Mouse (Mus musculus) embryonic fibroblast, embryonic 13.5 days (primary cell): ENCODE measurements at regions not wholly inside any gene's neighbourhood (a gene's known extent, or its start where the extent isn't known, plus 50 kb on each side); places are given as distances from the start of the nearest gene placed in this dataset.

Experiments
- H3K27ac ChIP-seq: 2 replicates; pipeline ENCODE4 v1.5.1; 2012; ENCODE audit warnings: low read length, control low read depth, inconsistent platforms; ENCODE audit not compliant: insufficient read depth
- H3K4me1 ChIP-seq: 2 replicates; pipeline ENCODE4 v1.6.1; 2011; ENCODE audit warnings: low read length; ENCODE audit not compliant: control insufficient read depth, insufficient read depth
- H3K4me3 ChIP-seq: 2 replicates; pipeline ENCODE4 v1.5.1; 2011; ENCODE audit warnings: mild to moderate bottlenecking, control low read depth, low read length; ENCODE audit not compliant: insufficient read depth
- CTCF ChIP-seq: IDR thresholded peaks from 2 replicates; pipeline ENCODE4 v1.5.1; 2011; ENCODE audit warnings: mild to moderate bottlenecking, control low read depth, low read length, moderate library complexity, borderline replicate concordance; ENCODE audit not compliant: insufficient read depth
- POLR2A ChIP-seq: IDR thresholded peaks from 2 replicates; pipeline ENCODE4 v1.6.1; 2011; ENCODE audit warnings: low read depth, mild to moderate bottlenecking, control low read depth, low read length, moderate library complexity

DNA sequence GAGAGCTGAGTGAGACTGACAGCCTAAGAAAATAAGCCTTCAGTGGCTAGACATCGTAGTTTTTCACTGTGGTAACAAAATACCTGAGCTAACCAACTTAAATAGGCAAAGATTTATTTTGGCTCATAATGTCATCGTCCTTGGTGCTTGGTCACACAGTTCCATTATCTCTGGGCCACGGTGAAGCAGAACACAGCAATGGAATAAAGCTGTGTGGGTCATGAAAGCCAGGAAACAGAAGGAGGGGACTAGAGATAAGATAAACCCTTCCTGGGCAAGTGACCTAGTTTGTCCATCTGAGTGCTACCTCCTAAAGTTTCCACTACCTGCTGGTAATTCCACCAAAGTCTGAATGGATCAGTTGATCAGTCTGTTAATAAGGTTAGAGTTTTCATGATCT is 134.8 kb upstream of the Gm5129 start:
- Histone ChIP-seq H3K4me3 (no peak overlapping the region), H3K4me1 (peaks cover 3% of the 10 kb centered on the region), H3K27ac (no peak overlapping the region)
- TF ChIP-seq POLR2A (no peak), CTCF (no peak)

DNA sequence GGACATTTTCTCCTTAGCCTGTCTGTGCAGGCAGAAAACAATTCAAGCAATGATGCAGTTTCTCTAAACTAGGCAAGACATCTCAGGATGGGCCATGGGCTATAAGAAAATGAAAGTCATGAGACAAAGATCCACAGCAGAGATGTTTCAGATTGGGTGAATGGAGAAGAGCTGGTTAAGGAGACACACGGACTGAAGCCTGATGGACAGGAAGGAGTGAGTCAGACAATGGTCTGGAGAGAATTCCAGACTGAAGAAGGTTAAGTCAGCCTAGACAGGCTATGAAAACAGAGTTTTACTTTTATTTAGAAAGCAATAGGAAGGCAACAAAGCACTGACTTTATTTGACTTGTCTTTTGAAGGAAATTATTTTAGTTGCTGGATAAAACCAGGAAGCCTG is 137.5 kb upstream of the Il6 start:
- peak overlapping the region; percentile 83; the same call in 1 of the 2 replicates for H3K27ac ChIP-seq
- peaks cover 5% of the 10 kb centered on the region for H3K4me1 ChIP-seq
- no peak overlapping the region for H3K4me3 ChIP-seq
- TF ChIP-seq POLR2A (no peak), CTCF (no peak)

DNA sequence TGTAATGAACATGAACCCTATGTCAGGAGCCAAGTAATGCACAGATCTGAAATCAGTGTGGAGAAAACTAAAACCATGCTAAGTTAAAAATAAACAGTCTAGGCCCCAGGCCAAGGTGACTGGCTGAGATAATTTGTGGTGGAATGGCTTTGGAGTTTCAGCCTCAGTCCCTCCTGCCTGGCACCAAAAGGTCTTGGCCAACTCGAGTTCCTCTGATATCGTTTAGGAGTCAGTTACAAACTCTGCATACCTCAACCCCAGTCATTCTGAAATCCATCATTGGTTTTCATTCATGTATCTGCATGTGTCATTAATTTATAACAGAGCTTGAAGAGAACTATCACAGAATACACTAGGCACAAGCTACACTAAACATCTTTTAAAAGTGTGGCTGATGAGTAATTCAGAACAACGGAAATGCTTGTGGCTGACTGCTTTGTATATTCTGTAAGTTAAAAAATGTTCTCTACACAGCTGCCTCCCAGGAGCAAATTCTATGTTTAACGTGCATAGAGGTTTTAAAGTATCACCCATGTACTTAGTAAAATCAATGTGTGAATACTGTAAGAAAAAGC is 125.6 kb upstream of the Il6 start:
- H3K27ac ChIP-seq = peak overlapping the region; percentile 75
- H3K4me1 ChIP-seq = peaks cover 11% of the 10 kb centered on the region
- TF ChIP-seq CTCF (no peak), POLR2A (no peak)
- H3K4me3 ChIP-seq = no peak overlapping the region

DNA sequence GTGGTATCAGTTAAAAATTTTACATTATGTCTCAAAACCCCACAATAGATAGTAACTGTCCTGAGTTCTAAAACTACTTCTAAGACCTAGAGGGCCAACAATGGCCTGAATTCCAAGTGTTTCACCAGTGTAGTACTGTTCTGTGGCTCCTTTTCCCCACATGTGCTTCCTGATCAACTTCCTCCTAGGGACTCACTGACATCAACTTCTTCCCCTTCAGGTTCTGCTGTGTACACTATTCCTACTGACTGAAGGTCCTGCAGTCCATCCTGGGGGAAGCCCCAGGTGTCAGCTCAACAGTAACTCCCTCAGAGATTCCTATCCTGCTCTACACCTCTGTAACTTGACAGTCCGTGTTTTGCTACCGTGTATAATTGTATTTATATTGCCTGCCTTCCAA is 120.6 kb upstream of the Il6 start:
- H3K27ac ChIP-seq = no peak overlapping the region
- H3K4me3 ChIP-seq = no peak overlapping the region
- TF ChIP-seq CTCF (no peak), POLR2A (no peak)
- peaks cover 27% of the 10 kb centered on the region for H3K4me1 ChIP-seq

DNA sequence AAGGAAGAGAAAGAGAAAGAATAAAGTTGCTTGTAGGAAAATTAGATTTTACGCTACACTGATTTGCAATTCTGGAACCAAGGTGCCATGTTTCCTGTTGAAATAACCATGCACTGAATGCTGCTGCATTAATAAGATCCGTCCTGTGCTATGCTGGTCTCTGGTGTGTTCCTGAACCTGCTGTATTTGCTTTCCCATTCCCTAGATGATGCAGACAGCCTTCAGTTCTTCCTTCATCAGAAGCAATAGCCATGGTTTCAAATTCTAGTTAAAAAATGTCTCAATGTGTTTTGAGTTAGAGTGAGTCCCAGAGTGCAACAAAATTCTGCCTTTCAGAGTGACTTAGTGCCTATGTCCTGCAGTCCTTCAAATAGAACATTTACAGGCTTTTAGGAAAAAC is 120.1 kb upstream of the Il6 start:
- Histone ChIP-seq H3K27ac (peak overlapping the region; percentile 78), H3K4me1 (peaks cover 26% of the 10 kb centered on the region), H3K4me3 (no peak overlapping the region)
- no peak for TF ChIP-seq CTCF
- no peak for TF ChIP-seq POLR2A

DNA sequence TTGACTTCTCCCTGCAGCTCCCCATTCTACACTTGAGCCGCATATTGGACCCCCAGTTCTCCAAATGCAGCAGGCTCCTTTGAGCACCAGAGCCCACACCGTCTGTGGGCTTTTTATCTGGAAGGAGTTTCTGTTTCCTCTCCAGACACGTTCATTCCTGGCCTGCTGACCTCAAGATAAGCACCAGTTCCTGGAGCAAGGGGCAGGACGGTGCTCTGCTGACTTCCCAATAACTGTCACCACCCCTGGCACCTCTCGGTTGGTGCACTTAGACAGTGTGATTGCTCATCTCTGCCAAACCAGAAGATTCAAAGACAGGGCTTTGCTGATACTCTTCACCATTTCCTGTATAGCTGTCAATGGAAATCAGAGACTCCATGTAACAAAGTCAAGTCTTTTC is 119.1 kb upstream of the Il6 start:
- Histone ChIP-seq H3K27ac (peak overlapping the region; percentile 21), H3K4me1 (peaks cover 17% of the 10 kb centered on the region), H3K4me3 (no peak overlapping the region)
- TF ChIP-seq POLR2A = no peak
- no peak for TF ChIP-seq CTCF

DNA sequence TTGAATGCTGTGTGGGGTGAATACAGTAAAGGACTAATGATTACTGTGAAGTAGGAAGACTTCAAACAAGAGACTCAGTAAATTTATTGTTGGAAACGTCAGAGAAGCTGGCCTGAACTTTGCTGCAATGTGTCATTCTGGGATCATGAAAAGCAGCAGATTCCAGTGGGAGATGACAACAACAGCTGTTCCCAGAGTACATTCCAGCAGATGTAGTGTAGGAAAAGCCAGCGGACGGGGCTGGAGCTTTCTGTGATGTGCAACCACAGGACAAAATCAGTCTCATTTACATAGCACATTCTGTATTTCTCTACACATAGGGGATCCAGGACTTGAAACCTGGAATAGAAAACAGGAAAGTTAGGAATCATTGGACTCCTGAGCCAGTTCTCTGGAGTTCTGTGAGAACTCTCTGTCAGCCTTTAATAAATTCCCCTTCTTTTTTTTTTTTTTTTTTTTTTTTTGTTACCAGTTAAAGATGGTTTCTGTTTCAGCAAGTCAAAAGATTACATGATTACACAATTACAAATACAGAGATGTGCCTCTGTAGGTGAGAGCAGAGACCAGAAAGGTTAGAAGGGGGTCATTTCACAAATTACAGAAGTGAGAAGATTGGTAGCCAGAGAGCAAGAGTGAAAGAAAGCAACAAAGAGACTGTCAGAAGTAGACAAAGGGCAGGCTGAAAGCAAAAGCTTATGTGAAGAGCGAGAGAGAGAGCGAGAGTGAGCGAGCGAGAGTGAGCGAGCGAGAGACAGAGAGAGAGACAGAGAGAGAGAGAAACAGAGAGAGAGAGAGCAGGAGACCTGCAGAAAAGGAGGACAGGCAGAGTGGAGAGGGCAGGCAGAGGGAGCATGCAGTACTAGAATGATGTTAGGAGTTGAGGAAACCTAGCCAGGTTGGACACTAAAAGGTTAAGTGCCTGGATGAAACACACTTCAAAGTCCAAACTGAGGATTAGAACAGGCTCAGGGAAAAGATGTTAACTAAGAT is 118.0 kb upstream of the Il6 start:
- no peak overlapping the region for H3K4me3 ChIP-seq
- H3K27ac ChIP-seq = peak overlapping the region; percentile 15; the same call in 1 of the 2 replicates
- TF ChIP-seq POLR2A = no peak
- TF ChIP-seq CTCF = no peak
- peaks cover 16% of the 10 kb centered on the region for H3K4me1 ChIP-seq

DNA sequence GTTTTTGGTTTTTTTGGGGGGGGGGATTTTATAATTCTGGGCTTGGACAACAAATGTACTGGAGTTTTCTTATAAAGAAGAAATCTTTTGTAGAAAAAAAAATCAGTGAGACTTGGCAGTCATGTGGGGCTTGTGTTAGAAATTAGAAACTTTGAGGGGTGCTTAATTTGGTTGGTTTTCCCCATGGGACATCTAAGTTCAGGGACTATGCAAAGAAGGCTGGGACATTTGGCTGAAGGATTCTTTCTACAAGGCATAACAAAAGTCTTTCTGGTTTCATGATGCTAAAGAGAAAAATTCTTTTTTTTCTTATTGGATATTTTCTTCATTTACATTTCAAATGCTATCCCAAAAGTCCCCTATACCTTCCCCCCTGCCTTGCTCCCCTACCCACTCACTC is 115.3 kb upstream of the Il6 start:
- Histone ChIP-seq H3K4me1 (peaks cover 14% of the 10 kb centered on the region), H3K4me3 (no peak overlapping the region), H3K27ac (no peak overlapping the region)
- TF ChIP-seq POLR2A = no peak
- TF ChIP-seq CTCF = no peak

DNA sequence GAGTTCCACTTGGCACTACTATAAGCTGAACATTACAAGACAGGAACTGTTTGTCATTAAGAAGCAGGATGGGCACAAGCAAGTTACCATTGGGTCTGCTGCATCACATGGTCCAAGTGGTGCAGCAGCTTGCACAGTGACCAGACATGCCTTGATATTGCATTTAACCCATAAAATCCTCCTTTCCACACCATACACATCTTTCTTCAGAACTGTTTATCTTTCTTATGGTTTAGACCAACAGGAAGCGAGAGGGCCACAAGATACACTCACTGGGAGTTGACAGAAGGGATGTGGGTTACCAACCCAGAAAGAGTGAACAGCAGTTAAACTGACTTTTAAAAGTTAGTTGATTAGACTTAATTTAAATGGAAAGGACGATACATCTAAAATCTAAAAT is 111.2 kb upstream of the Il6 start:
- no peak for TF ChIP-seq POLR2A
- no peak for TF ChIP-seq CTCF
- no peaks in the 10 kb centered on the region for H3K4me1 ChIP-seq
- H3K4me3 ChIP-seq = no peak overlapping the region
- H3K27ac ChIP-seq = no peak overlapping the region

DNA sequence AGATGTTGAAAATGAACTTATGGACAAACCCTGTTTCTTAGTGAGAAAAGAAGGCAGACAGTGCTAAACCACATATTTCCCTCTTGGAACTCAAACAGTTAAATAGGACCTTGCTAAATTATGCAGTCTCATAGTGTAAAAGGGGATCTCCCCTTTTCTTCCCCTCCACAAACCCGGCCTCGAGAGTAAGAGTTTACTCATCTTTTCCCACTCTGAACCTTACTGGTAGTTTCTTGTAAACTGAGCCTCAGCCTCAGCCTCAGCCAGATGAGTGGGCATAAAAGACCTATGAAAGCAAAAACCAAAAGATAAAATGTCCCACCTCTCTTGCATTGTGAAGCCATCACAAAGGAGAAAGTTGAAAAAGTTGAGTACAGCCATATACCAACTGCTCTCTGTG is 92.6 kb upstream of the Il6 start:
- TF ChIP-seq POLR2A (no peak), CTCF (no peak)
- Histone ChIP-seq H3K4me3 (no peak overlapping the region), H3K4me1 (no peaks in the 10 kb centered on the region), H3K27ac (no peak overlapping the region)

DNA sequence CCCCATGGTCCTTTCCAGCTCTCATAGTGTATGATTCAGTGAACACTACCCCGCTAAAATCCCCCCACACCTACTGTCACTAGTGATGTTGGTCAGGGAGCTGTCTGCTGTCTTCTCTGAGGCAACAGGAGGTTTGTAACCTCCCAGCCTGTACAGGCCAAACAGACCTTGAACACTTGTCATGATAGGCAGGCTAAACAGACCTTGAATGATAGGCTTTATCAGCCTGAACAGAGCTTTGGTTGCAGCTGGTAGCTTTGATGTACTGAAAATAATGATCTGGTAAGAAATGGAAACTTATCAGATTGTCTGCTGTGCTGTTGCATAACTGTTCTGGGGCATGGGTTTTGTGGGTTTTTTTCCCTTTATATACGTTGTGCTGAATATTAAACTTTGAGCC is 87.4 kb upstream of the Il6 start:
- H3K27ac ChIP-seq = no peak overlapping the region
- no peaks in the 10 kb centered on the region for H3K4me1 ChIP-seq
- H3K4me3 ChIP-seq = no peak overlapping the region
- TF ChIP-seq CTCF (no peak), POLR2A (no peak)
